Mouse (Mus musculus) heart, embryonic 11.5 days (tissue): ENCODE measurements around the gene Tomm40. TPM values are rescaled to one million over a fixed set of nuclear protein-coding genes. Genes with fewer than 3 reads are reported as not detected.
A peak's percentile ranks its signal among the peaks of the same experiment; 100 is the strongest.

Experiments used
- ATAC-seq: fragments of 200-750 bp; cut with Nextera tagmentation; replicated peaks from 2 replicates; pipeline ENCODE4 v1.8.0; 2017; ENCODE audit warnings: moderate library complexity; ENCODE audit not compliant: insufficient number of reproducible peaks, low FRiP score, low TSS enrichment
- H3K27ac ChIP-seq: fragments of 300-500 bp; sonication (generic); 2 replicates; pipeline ENCODE4 v1.5.1; 2014; ENCODE audit warnings: mild to moderate bottlenecking, low read depth, low read length
- H3K27me3 ChIP-seq: fragments of 300-500 bp; sonication (generic); 2 replicates; pipeline ENCODE4 v1.6.1; 2014; ENCODE audit warnings: mild to moderate bottlenecking, low read length, mixed read lengths; ENCODE audit not compliant: control insufficient read depth, insufficient read depth
- H3K36me3 ChIP-seq: fragments of 300-500 bp; sonication (generic); 2 replicates; pipeline ENCODE4 v1.6.1; 2014; ENCODE audit warnings: mild to moderate bottlenecking, low read length, moderate library complexity, mixed read lengths; ENCODE audit not compliant: control insufficient read depth, insufficient read depth
- H3K4me1 ChIP-seq: fragments of 300-500 bp; sonication (generic); 2 replicates; pipeline ENCODE4 v1.6.1; 2014; ENCODE audit warnings: low read length; ENCODE audit not compliant: control insufficient read depth, insufficient read depth
- H3K4me2 ChIP-seq: fragments of 300-500 bp; sonication (generic); 2 replicates; pipeline ENCODE4 v1.6.1; 2014; ENCODE audit warnings: mild to moderate bottlenecking, moderate library complexity
- H3K4me3 ChIP-seq: fragments of 300-500 bp; sonication (generic); 2 replicates; pipeline ENCODE4 v1.5.1; 2014; ENCODE audit warnings: low read depth, low read length
- H3K9ac ChIP-seq: fragments of 300-500 bp; sonication (generic); 2 replicates; pipeline ENCODE4 v1.6.1; 2014; ENCODE audit warnings: mild to moderate bottlenecking, low read depth, low read length, moderate library complexity
- H3K9me3 ChIP-seq: fragments of 300-500 bp; sonication (generic); replicated peaks from 2 replicates; pipeline ENCODE4 v1.6.1; 2016; ENCODE audit warnings: low read length; ENCODE audit not compliant: control insufficient read depth
- WGBS: fragments of 180-500 bp; shearing (Covaris S2); extraction: QIAGEN DNeasy Blood & Tissue Kit; methylation state at CpG from one replicate; pipeline ENCODE4 v1.1.7; 2014; ENCODE audit not compliant: insufficient replicate concordance; 5-methylcytosine and 5-hydroxymethylcytosine counted together
- polyA plus RNA-seq: library from polyadenylated mRNA; unstranded; fragments of >200 nt; fragmentation: Nextera tagmentation; extraction: Ambion mirVana; gene quantifications from 2 replicates; pipeline ENCODE4 v1.2.1, GENCODE M21; 2014

The Tomm40 gene
- polyA plus RNA-seq, 1 experiment from 2014 or later = 154 TPM

DNA sequence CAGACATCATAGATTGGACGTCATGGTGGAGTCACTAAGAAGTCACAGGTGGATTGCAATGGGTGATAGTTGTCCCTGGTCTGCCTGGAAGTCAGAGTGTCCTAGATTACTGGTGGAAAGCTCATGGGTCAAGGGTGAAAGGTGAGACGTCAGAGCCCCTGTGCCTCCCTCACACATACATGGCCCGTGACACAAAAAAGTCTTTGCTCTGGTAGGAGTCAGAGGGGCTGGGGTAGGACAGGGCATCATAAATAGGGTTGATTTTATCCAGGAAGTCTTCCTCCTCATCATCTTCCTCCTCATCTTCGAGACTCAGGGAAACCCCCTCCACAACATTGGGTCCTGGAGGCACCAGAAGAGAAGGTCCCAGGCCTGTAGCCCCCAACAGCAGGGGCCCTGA is 2.1 kb upstream of the Tomm40 start:
- WGBS = 77% methylated on average over 4 of the region's 4 CpGs
- no peak for ATAC-seq
- Histone ChIP-seq H3K27me3 (no peaks in the 10 kb centered on the region), H3K9me3 (peaks cover 12% of the 10 kb centered on the region), H3K36me3 (peaks cover 25% of the 10 kb centered on the region), H3K9ac (no peak overlapping the region), H3K4me2 (no peak overlapping the region; the same call in 1 of the 2 replicates), H3K4me1 (peaks cover 13% of the 10 kb centered on the region), H3K4me3 (no peak overlapping the region), H3K27ac (no peak overlapping the region)

DNA sequence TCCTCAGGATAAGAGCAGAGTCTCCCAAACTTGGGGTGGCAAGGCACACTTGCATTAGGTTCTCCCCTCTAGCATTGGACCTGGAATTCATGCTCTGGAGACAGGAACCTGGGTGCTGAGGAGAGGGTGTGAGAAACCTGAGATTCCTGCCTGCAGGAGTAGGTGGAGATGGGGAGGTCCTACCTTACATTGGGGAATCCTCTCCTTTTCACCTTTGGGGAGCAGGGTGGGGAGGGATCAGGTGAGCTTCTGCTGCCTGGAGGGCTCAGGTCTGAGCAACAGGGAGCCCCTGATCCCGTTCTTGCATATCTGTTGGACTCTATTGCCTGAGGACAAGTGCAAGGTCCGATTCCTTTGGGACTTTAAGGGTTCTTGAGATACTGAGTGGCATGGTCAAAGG is 1.6 kb upstream of the Tomm40 start:
- peak overlapping the region; percentile 72 for H3K4me2 ChIP-seq
- no peak for ATAC-seq
- H3K9ac ChIP-seq = peak overlapping the region; percentile 28; the same call in 1 of the 2 replicates
- H3K27me3 ChIP-seq = no peaks in the 10 kb centered on the region
- H3K4me1 ChIP-seq = peaks cover 13% of the 10 kb centered on the region
- H3K9me3 ChIP-seq = peaks cover 10% of the 10 kb centered on the region
- 72% methylated on average over 2 of the region's 2 CpGs for WGBS
- H3K27ac ChIP-seq = peak overlapping the region; percentile 81; the same call in 1 of the 2 replicates
- no peak overlapping the region for H3K4me3 ChIP-seq
- H3K36me3 ChIP-seq = peaks cover 27% of the 10 kb centered on the region

DNA sequence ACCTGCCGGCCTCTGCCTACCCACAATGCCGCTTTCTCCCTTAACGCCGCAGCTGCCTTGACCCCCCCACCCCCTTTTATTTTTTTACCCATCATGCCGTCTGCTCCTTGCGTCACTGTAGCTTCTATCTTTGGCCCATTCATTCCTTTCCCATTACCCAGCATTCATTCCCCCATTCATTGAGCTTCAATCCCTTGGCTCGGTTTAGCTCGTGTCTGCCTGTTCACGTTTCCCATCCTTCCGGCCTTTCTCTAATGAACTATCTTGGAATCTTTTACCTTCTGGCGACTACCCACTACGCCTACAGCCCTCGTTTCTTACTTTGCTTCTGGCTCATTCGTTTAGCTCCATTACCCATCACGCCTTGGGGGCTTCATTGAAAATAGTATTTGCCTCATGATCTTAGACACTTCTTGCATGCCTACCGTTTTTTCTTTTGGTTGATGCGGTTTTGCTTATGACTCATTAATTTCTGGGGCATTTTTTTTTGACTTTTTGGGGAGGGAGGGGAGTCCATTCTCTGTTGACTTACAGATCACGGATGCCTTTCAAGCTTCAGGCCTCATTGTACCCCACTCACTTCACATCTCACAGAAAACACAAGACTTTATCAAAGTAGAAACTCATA is 931 bp upstream of the Tomm40 start:
- Histone ChIP-seq H3K27ac (peak overlapping the region; percentile 81), H3K36me3 (peaks cover 26% of the 10 kb centered on the region), H3K9me3 (peaks cover 3% of the 10 kb centered on the region), H3K9ac (peak overlapping the region; percentile 69), H3K4me1 (peaks cover 13% of the 10 kb centered on the region), H3K4me3 (peak overlapping the region; percentile 41), H3K4me2 (peak overlapping the region; percentile 72), H3K27me3 (no peaks in the 10 kb centered on the region)
- no peak for ATAC-seq
- WGBS = 8% methylated on average over 18 of the region's 18 CpGs

DNA sequence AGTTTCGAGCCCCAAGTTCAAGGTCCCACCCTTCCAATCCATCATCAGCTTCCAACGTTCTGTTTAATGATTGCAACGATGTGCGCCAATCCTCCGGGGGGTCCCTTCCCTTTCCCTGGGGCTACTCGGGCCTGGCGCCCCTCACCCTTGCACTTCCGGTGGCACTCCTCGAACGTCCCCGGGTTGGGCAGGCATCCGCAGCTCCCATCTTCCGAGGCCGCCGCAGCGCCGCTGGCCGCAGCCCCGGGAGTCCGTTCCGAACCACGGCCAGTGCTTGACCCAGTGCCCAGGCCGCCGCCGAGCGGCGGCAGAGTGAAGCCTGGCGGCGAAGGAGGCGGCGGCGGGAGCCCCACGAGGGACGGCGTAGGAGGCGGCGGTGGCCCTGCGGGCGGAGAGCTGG is 402 bp downstream of the Tomm40 start:
- 0% methylated on average over 39 of the region's 39 CpGs for WGBS
- peaks cover 23% of the 10 kb centered on the region for H3K36me3 ChIP-seq
- peak overlapping the region; percentile 82 for H3K27ac ChIP-seq
- peak overlapping the region; percentile 93 for H3K9ac ChIP-seq
- peak overlapping the region; percentile 83 for H3K4me3 ChIP-seq
- peak overlapping the region; percentile 91 for H3K4me2 ChIP-seq
- no peaks in the 10 kb centered on the region for H3K9me3 ChIP-seq
- peaks cover 13% of the 10 kb centered on the region for H3K4me1 ChIP-seq
- no peak for ATAC-seq
- no peaks in the 10 kb centered on the region for H3K27me3 ChIP-seq

DNA sequence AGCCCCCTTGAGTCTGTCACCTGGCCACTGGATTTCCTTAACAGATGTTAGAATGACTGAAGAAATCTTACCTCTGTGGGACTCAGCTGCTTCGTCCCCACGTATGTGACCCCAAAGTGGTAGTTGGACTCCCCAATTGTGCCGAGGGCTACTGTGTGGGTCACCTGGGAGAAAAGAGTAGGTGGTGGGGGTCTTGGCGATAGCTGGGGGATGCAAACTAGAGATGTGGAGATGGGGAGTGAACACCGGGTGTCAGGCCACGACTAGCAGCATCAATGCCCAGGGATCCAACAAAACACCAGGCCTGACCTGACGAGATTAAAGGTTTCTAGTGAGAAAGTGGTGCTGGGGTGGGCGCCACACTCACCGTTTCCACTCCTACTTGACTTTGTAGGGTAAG is 1.6 kb downstream of the Tomm40 start:
- ATAC-seq = no peak
- Histone ChIP-seq H3K9ac (no peak overlapping the region), H3K27ac (no peak overlapping the region), H3K4me2 (no peak overlapping the region), H3K27me3 (no peaks in the 10 kb centered on the region), H3K4me1 (peaks cover 13% of the 10 kb centered on the region), H3K9me3 (no peaks in the 10 kb centered on the region), H3K36me3 (peaks cover 23% of the 10 kb centered on the region), H3K4me3 (no peak overlapping the region)
- 82% methylated on average over 9 of the region's 9 CpGs for WGBS

DNA sequence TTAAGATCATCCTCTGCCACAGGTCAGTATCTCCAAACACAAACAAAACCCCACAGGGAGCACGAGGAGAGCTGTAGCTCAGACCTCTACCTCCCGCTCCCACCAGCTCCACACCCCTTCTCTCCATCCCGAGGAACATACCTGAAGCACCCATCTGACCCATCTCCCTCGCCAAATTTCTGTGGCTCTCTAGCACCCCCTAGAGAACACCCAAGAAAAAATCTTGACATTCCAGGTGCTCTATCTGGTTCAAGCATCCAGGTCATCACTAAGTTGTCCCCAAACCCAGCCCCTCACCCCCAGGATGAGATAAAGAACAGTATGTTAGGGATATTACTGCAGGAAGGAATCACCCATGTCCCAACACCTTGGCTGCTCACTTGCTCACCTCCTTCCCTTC is 2.0 kb downstream of the Tomm40 start:
- H3K4me1 ChIP-seq = peaks cover 13% of the 10 kb centered on the region
- H3K9ac ChIP-seq = no peak overlapping the region
- no peaks in the 10 kb centered on the region for H3K27me3 ChIP-seq
- H3K36me3 ChIP-seq = peaks cover 23% of the 10 kb centered on the region
- H3K9me3 ChIP-seq = no peaks in the 10 kb centered on the region
- H3K27ac ChIP-seq = no peak overlapping the region
- no peak for ATAC-seq
- WGBS = 50% methylated on average over 4 of the region's 4 CpGs
- no peak overlapping the region for H3K4me2 ChIP-seq
- H3K4me3 ChIP-seq = no peak overlapping the region

DNA sequence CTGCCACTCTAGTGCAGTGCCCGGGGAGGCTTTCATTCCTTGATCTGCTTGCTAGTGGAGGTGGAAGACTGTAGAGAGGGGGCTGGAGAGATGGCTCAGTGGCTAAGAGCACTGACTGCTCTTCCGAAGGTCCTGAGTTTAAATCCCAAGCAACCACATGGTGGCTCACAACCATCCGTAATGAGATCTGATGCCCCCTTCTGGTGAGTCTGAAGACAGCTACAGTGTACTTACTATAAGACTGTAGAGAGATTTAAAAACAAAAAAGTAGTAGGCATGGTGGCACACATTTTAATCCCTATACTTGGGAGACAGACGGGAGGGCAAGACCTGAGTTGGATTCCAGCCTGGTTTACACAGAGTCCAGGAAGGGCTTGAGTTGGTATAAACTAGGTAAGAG is 2.8 kb downstream of the Tomm40 start:
- no peaks in the 10 kb centered on the region for H3K27me3 ChIP-seq
- H3K4me2 ChIP-seq = no peak overlapping the region
- peaks cover 23% of the 10 kb centered on the region for H3K36me3 ChIP-seq
- H3K9me3 ChIP-seq = no peaks in the 10 kb centered on the region
- peaks cover 13% of the 10 kb centered on the region for H3K4me1 ChIP-seq
- ATAC-seq = no peak
- 84% methylated on average over 4 of the region's 4 CpGs for WGBS
- no peak overlapping the region for H3K9ac ChIP-seq
- H3K27ac ChIP-seq = no peak overlapping the region
- no peak overlapping the region for H3K4me3 ChIP-seq

DNA sequence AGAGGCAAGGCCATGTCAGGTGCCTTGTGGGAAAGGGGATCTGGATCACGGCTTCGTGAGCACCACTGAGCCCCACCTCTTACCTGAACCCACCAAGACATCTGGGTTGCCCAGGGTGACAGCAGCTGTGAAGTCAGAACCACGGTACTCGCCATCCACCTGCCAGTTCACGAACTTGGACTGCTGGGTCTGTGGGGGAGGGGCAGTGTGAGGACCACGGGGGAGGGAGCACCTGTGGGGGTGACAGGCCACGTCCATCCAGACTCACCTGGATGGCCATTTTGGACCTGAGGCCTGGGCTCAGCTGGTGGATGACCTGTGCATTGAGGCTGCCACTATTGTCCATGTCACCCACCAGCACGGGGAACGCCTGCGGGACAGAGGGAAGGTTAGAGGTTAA is 4.6 kb downstream of the Tomm40 start:
- Histone ChIP-seq H3K4me3 (no peak overlapping the region), H3K27ac (no peak overlapping the region), H3K27me3 (no peaks in the 10 kb centered on the region), H3K9ac (no peak overlapping the region), H3K4me2 (no peak overlapping the region), H3K36me3 (peaks cover 26% of the 10 kb centered on the region), H3K4me1 (peaks cover 7% of the 10 kb centered on the region), H3K9me3 (no peaks in the 10 kb centered on the region)
- no peak for ATAC-seq
- WGBS = 88% methylated on average over 10 of the region's 10 CpGs

DNA sequence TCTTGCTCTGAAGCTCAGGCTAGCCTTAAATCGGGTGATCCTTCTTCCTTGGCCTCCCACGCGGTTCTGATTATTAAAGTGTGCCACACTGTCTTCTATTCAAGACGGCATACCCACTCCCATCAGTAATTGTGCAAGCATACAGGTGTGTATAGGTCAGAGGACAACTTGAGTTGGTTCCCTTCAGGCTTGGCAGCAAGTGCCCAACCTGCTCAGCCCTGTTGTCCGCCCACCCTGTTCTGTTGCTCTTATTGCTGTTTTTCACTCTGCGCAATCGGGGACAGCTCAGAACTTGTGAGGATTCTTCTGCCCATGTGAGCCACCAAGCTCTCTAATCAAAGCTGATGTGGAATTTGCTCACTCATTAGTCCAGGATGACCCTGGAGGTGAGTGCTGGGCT is 10.0 kb downstream of the Tomm40 start:
- no peak overlapping the region for H3K4me3 ChIP-seq
- no peaks in the 10 kb centered on the region for H3K27me3 ChIP-seq
- H3K27ac ChIP-seq = no peak overlapping the region
- H3K4me2 ChIP-seq = no peak overlapping the region
- no peak for ATAC-seq
- no peaks in the 10 kb centered on the region for H3K9me3 ChIP-seq
- peaks cover 14% of the 10 kb centered on the region; the same call in 1 of the 2 replicates for H3K36me3 ChIP-seq
- peaks cover 13% of the 10 kb centered on the region for H3K4me1 ChIP-seq
- no peak overlapping the region for H3K9ac ChIP-seq
- 90% methylated on average over 7 of the region's 7 CpGs for WGBS
